Mouse (Mus musculus): ENCODE results near the gene Casp2. TPM values are rescaled to one million over a fixed set of nuclear protein-coding genes. Genes with fewer than 3 reads are reported as not detected.

The Casp2 gene
- polyA plus RNA-seq, 1 experiment from 2014 or later, result 79.4 TPM

DNA sequence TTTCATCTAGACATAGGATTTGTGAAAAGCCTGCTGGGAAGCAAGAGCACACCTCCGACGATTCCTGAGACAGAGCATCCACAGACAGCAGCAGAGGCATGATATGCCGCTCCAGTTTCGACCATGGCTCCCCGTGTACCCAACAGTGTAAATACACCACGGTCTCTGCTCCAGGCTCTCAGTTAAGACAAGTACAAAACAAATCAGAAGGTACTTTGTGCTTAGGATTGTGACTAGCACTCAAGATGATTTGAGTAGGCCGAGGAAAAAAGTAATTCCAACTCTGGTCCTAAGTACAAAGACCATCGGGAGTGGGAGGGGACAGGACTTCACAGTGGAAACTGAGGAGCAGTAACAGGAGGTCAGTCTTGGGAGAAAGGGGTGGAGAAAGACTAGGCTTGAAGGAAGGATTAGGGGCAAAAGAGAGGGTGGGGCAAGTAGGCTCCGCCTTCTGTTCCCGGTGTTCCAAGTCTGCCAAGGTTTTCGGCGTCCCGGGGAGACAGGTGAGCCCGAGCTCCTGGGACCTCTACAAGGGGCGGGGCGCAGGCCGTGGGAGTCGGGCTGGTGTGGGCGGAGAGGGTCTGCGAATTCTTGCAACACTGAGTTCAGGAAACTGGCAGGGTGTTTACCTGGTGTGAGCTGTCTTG is 3.1 kb upstream of the Casp2 start, which contains the start of gene Tmem139:
Tmem139 (plus strand) TSS at position 447 of the 647 bp plus-strand sequence.
- no peaks in the 10 kb centered on the region for H3K9me3 ChIP-seq (replicated peaks; ENCODE audit: control insufficient read depth, low read length)
- DNase-seq (ENCODE audit: low spot score) (no peak), ATAC-seq (replicated peaks; ENCODE audit: insufficient number of reproducible peaks, low FRiP score, low TSS enrichment, low read depth) (no peak)
- peak within 1 kb of the TSS; percentile 36; the same call in 1 of the 2 replicates for H3K9ac ChIP-seq (replicated peaks; ENCODE audit: low read length)
- H3K36me3 ChIP-seq (replicated peaks; ENCODE audit: control insufficient read depth, insufficient read depth, low read depth, low read length), result no peaks in the 10 kb centered on the region
- H3K4me2 ChIP-seq (ENCODE audit: low read depth, low read length), result no peak within 1 kb of the TSS
- no peak within 1 kb of the TSS for H3K4me3 ChIP-seq (ENCODE audit: low read depth, low read length)
- H3K27ac ChIP-seq (replicated peaks; ENCODE audit: low read depth, low read length), result no peak within 1 kb of the TSS
- 17% methylated on average over 20 of the region's 20 CpGs for WGBS
- H3K27me3 ChIP-seq (ENCODE audit: control insufficient read depth, insufficient read depth, low read length), result no peaks in the 10 kb centered on the region
- H3K4me1 ChIP-seq (ENCODE audit: control insufficient read depth, insufficient read depth, low read length), result no peaks in the 10 kb centered on the region

GRCm38 (mm10) chr6:42265391-42266330 is 876 bp downstream of the Casp2 start:
- Histone ChIP-seq H3K27ac (replicated peaks; ENCODE audit: low read depth, low read length) (peak overlapping the region; percentile 83), H3K36me3 (replicated peaks; ENCODE audit: control insufficient read depth, insufficient read depth, low read depth, low read length) (peaks cover 5% of the 10 kb centered on the region), H3K4me2 (ENCODE audit: low read depth, low read length) (peak overlapping the region; percentile 81), H3K27me3 (ENCODE audit: control insufficient read depth, insufficient read depth, low read length) (no peaks in the 10 kb centered on the region), H3K9ac (replicated peaks; ENCODE audit: low read length) (peak overlapping the region; percentile 94), H3K9me3 (replicated peaks; ENCODE audit: control insufficient read depth, low read length) (no peaks in the 10 kb centered on the region), H3K4me1 (ENCODE audit: control insufficient read depth, insufficient read depth, low read length) (no peaks in the 10 kb centered on the region), H3K4me3 (ENCODE audit: low read depth, low read length) (peak overlapping the region; percentile 70)
- peak; percentile 54 for DNase-seq (ENCODE audit: low spot score)
- no peak for ATAC-seq (replicated peaks; ENCODE audit: insufficient number of reproducible peaks, low FRiP score, low TSS enrichment, low read depth)
- under 1% methylated on average over 21 of the region's 21 CpGs for WGBS

DNA sequence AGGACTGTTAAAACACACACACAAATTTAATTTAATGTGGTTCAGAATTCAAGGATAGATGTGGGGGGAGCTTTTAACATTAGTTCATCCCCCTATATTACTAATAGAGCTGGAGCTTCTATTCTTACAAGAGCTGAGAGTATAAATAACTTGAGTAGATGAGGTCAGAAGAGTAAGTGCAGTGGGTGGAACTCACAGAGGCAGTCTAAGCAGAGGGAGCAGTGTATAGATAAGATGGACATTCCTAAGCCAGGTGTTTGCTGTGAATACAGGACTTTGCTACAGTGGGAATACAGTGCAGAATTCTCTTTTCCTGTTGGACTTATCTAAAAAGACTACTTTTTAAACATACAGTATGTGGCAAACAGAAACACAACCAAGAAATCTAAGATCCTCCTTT is 6.0 kb downstream of the Casp2 start:
- peaks cover 12% of the 10 kb centered on the region for H3K36me3 ChIP-seq (replicated peaks; ENCODE audit: control insufficient read depth, insufficient read depth, low read depth, low read length)

DNA sequence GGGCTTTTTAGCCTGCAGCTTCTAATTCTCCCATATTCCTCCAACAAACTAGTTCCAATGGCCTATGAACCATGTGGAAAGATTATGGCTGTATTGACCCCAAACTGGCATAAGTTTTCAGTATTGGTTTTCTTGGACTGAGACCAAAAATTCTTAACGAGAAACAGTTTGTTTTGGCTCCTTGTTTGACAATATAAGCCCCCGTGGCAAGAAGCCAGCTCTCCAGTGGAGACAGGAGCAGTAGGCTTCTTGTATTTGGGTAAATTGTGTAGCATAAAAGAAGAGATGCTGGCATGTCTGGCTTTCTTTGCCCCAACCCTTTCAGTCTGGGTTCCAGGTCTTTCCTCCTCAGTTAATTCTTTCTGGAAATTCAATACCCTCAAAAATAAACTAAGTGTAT is 11.4 kb downstream of the Casp2 start:
- Histone ChIP-seq H3K36me3 (replicated peaks; ENCODE audit: control insufficient read depth, insufficient read depth, low read depth, low read length) (peaks cover 22% of the 10 kb centered on the region), H3K9me3 (replicated peaks; ENCODE audit: control insufficient read depth, low read length) (no peaks in the 10 kb centered on the region), H3K4me1 (ENCODE audit: control insufficient read depth, insufficient read depth, low read length) (no peaks in the 10 kb centered on the region), H3K27me3 (ENCODE audit: control insufficient read depth, insufficient read depth, low read length) (no peaks in the 10 kb centered on the region), H3K4me3 (ENCODE audit: low read depth, low read length) (no peak overlapping the region), H3K4me2 (ENCODE audit: low read depth, low read length) (no peak overlapping the region), H3K27ac (replicated peaks; ENCODE audit: low read depth, low read length) (no peak overlapping the region), H3K9ac (replicated peaks; ENCODE audit: low read length) (no peak overlapping the region)
- ATAC-seq (replicated peaks; ENCODE audit: insufficient number of reproducible peaks, low FRiP score, low TSS enrichment, low read depth) (no peak), DNase-seq (ENCODE audit: low spot score) (no peak)
- 62% methylated on average over 2 of the region's 2 CpGs for WGBS

More for the DNA sequence above, 6.0 kb downstream of the Casp2 start:
- ATAC-seq (replicated peaks; ENCODE audit: insufficient number of reproducible peaks, low FRiP score, low TSS enrichment, low read depth) (no peak), DNase-seq (ENCODE audit: low spot score) (no peak)
- H3K4me1 ChIP-seq (ENCODE audit: control insufficient read depth, insufficient read depth, low read length), result no peaks in the 10 kb centered on the region
- H3K27me3 ChIP-seq (ENCODE audit: control insufficient read depth, insufficient read depth, low read length), result no peaks in the 10 kb centered on the region
- H3K4me2 ChIP-seq (ENCODE audit: low read depth, low read length), result no peak overlapping the region
- no peaks in the 10 kb centered on the region for H3K9me3 ChIP-seq (replicated peaks; ENCODE audit: control insufficient read depth, low read length)
- H3K9ac ChIP-seq (replicated peaks; ENCODE audit: low read length), result no peak overlapping the region
- H3K4me3 ChIP-seq (ENCODE audit: low read depth, low read length), result no peak overlapping the region
- H3K27ac ChIP-seq (replicated peaks; ENCODE audit: low read depth, low read length), result no peak overlapping the region

DNA sequence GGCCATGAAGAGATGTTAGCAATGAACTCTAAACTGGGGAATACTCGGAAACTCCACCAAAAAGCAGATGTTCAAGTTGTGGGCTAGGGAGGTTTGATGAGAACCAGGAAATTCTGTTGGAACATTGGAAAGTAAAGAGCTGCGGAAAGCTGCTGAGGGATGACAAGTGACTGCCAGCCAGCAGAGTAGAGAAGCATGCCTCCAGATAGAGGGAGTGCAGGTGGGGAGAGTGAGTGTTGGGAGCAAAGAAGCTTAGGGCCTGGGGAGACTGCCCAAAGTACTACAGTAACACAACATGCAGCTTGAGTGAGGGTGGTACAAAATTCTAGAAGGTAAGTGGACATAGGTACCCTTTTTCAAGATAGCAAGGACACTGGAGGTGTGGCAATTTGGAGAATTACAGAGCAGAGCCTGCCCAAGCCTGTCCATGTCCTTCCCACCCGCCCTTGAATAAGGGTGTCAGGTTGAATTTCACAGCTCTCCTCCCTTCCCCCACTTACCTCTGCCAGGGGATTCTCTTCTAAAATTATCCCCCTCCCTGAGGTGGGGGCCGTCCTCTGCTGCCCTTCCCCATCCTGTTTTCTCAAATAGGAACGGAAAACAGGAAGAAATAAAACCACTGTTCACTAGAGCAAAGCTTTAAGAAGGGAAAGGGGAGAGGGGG is 18.2 kb downstream of the Casp2 start:
- Histone ChIP-seq H3K27ac (replicated peaks; ENCODE audit: low read depth, low read length) (no peak overlapping the region), H3K9me3 (replicated peaks; ENCODE audit: control insufficient read depth, low read length) (no peaks in the 10 kb centered on the region), H3K9ac (replicated peaks; ENCODE audit: low read length) (no peak overlapping the region), H3K4me3 (ENCODE audit: low read depth, low read length) (no peak overlapping the region), H3K27me3 (ENCODE audit: control insufficient read depth, insufficient read depth, low read length) (no peaks in the 10 kb centered on the region), H3K4me2 (ENCODE audit: low read depth, low read length) (no peak overlapping the region), H3K4me1 (ENCODE audit: control insufficient read depth, insufficient read depth, low read length) (no peaks in the 10 kb centered on the region), H3K36me3 (replicated peaks; ENCODE audit: control insufficient read depth, insufficient read depth, low read depth, low read length) (peaks cover 14% of the 10 kb centered on the region)
- ATAC-seq (replicated peaks; ENCODE audit: insufficient number of reproducible peaks, low FRiP score, low TSS enrichment, low read depth) (peak; percentile 42; the same call in 1 of the 2 replicates), DNase-seq (ENCODE audit: low spot score) (no peak)
- WGBS, result 87% methylated on average over 5 of the region's 5 CpGs

- peaks cover 3% of the 10 kb centered on the region for H3K36me3 ChIP-seq (replicated peaks; ENCODE audit: control insufficient read depth, insufficient read depth, low read depth, low read length)
- H3K9me3 ChIP-seq (replicated peaks; ENCODE audit: control insufficient read depth, low read length), result no peaks in the 10 kb centered on the region
- H3K27ac ChIP-seq (replicated peaks; ENCODE audit: low read depth, low read length), result no peak within 1 kb of the TSS
- H3K27me3 ChIP-seq (ENCODE audit: control insufficient read depth, insufficient read depth, low read length), result no peaks in the 10 kb centered on the region
- no peaks in the 10 kb centered on the region for H3K4me1 ChIP-seq (ENCODE audit: control insufficient read depth, insufficient read depth, low read length)
- H3K4me3 ChIP-seq (ENCODE audit: low read depth, low read length), result no peak within 1 kb of the TSS
- DNase-seq (ENCODE audit: low spot score) (no peak), ATAC-seq (replicated peaks; ENCODE audit: insufficient number of reproducible peaks, low FRiP score, low TSS enrichment, low read depth) (peak; percentile 15; the same call in 1 of the 2 replicates)
- no peak within 1 kb of the TSS for H3K9ac ChIP-seq (replicated peaks; ENCODE audit: low read length)
- no peak within 1 kb of the TSS for H3K4me2 ChIP-seq (ENCODE audit: low read depth, low read length)
- WGBS, result 66% methylated on average over 4 of the region's 5 CpGs
Observed at GRCm38 (mm10) chr6:42286448-42286847, 21.7 kb downstream of the Casp2 start, which contains the start of gene Clcn1. Gene Clcn1, plus strand, starts transcription at chr6:42286685.

DNA sequence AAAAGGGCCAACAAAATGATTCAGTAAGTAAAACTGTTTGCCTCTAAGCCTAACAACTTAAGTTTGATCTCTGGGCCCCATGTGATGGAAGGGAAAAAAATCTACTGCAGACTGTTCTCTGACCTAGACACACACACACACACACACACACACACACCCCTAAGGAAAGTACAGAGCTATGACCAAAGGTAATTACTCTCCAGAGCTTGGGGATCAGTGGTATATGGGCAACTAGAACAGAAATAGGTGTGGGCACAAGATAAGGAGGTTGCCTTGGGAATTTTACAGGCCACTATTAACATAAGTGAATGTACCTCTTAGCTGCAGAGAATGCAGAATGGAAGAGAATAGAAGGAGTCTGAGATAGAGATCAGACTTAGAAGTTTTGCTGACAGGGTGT is 22.8 kb downstream of the Casp2 start:
- Histone ChIP-seq H3K4me3 (ENCODE audit: low read depth, low read length) (no peak overlapping the region), H3K27me3 (ENCODE audit: control insufficient read depth, insufficient read depth, low read length) (no peaks in the 10 kb centered on the region), H3K9me3 (replicated peaks; ENCODE audit: control insufficient read depth, low read length) (no peaks in the 10 kb centered on the region), H3K9ac (replicated peaks; ENCODE audit: low read length) (no peak overlapping the region), H3K4me1 (ENCODE audit: control insufficient read depth, insufficient read depth, low read length) (no peaks in the 10 kb centered on the region), H3K27ac (replicated peaks; ENCODE audit: low read depth, low read length) (no peak overlapping the region), H3K36me3 (replicated peaks; ENCODE audit: control insufficient read depth, insufficient read depth, low read depth, low read length) (no peaks in the 10 kb centered on the region; the same call in 1 of the 2 replicates), H3K4me2 (ENCODE audit: low read depth, low read length) (no peak overlapping the region)
- no peak for DNase-seq (ENCODE audit: low spot score)
- ATAC-seq (replicated peaks; ENCODE audit: insufficient number of reproducible peaks, low FRiP score, low TSS enrichment, low read depth), result no peak

All from embryonic facial prominence, embryonic 11.5 days (tissue).